Mouse (Mus musculus) lung, postnatal 0 days (tissue): ENCODE data around the gene Nav1. TPM values are rescaled to one million over a fixed set of nuclear protein-coding genes. Genes with fewer than 3 reads are reported as not detected.

Source experiments
- ATAC-seq: fragments of 200-750 bp; cut with Nextera tagmentation; 2 replicates; pipeline ENCODE4 v1.8.0; 2017; ENCODE audit warnings: moderate library complexity
- DNase-seq: peaks from one replicate; pipeline ENCODE4 v3.0.0-alpha.2; 2016; ENCODE audit warnings: low spot score
- H3K27ac ChIP-seq: fragments of 300-500 bp; sonication (generic); 2 replicates; pipeline ENCODE4 v1.5.1; 2014; ENCODE audit warnings: antibody characterized with exemption, mild to moderate bottlenecking, low read length, mixed read lengths
- H3K27me3 ChIP-seq: fragments of 300-500 bp; sonication (generic); replicated peaks from 2 replicates; pipeline ENCODE4 v1.6.1; 2014; ENCODE audit warnings: low read length, mixed read lengths; ENCODE audit not compliant: insufficient read depth
- H3K36me3 ChIP-seq: fragments of 300-500 bp; sonication (generic); 2 replicates; pipeline ENCODE4 v1.6.1; 2014; ENCODE audit warnings: low read length, mixed read lengths; ENCODE audit not compliant: insufficient read depth
- H3K4me1 ChIP-seq: fragments of 300-500 bp; sonication (generic); 2 replicates; pipeline ENCODE4 v1.6.1; 2014; ENCODE audit warnings: antibody characterized with exemption, low read depth, low read length, mixed read lengths; ENCODE audit not compliant: insufficient read depth
- H3K4me2 ChIP-seq: fragments of 300-500 bp; sonication (generic); replicated peaks from 2 replicates; pipeline ENCODE4 v1.6.1; 2014; ENCODE audit warnings: low read depth, mild to moderate bottlenecking, low read length, moderate library complexity, mixed read lengths
- H3K4me3 ChIP-seq: fragments of 300-500 bp; sonication (generic); 2 replicates; pipeline ENCODE4 v1.5.1; 2014; ENCODE audit warnings: low read depth, low read length
- H3K9ac ChIP-seq: fragments of 300-500 bp; sonication (generic); replicated peaks from 2 replicates; pipeline ENCODE4 v1.6.1; 2014; ENCODE audit warnings: low read depth, mild to moderate bottlenecking
- H3K9me3 ChIP-seq: fragments of 300-500 bp; sonication (generic); 2 replicates; pipeline ENCODE4 v1.6.1; 2016; ENCODE audit warnings: low read length, mixed read lengths
- CTCF ChIP-seq: IDR thresholded peaks from 2 replicates; pipeline ENCODE4 v1.5.1; 2016; ENCODE audit warnings: antibody characterized with exemption, mild to moderate bottlenecking
- EP300 ChIP-seq: IDR thresholded peaks from 2 replicates; pipeline ENCODE4 v1.6.1; 2016; ENCODE audit warnings: antibody characterized with exemption, mild to moderate bottlenecking, control low read depth
- WGBS: fragments of 180-500 bp; shearing (Covaris S2); extraction: QIAGEN DNeasy Blood & Tissue Kit; methylation state at CpG from one replicate; pipeline ENCODE4 v1.1.7; 2014; 5-methylcytosine and 5-hydroxymethylcytosine counted together
- polyA plus RNA-seq: library from polyadenylated mRNA; unstranded; fragments of >200 nt; fragmentation: Nextera tagmentation; extraction: Ambion mirVana; gene quantifications from 2 replicates; pipeline ENCODE4 v1.2.1, GENCODE M21; 2015

The Nav1 gene
- polyA plus RNA-seq, 1 experiment from 2014 or later, result 5.7 TPM

DNA sequence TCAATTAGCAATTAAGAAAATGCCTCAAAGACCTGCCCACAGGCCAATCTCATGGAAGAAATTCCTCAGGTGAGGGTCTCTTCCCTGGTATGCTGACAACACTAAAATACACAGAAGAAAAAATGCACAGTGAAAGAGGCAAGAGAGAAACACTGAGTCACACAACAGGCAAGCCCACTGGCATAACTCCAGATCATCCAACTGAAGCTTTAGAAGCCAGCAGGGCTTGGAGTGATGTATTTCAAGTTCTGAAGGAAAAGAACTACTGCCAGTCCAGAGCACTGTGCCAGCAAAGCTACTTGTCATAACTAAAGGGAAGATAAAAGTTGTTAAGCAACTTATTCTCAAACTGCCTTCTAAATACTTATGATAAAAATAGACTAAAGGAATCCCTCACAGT is 193.1 kb downstream of the Nav1 start:
- DNase-seq (peak; percentile 60), ATAC-seq (peak; percentile 22; the same call in 1 of the 2 replicates)
- no peaks in the 10 kb centered on the region for H3K9me3 ChIP-seq
- peaks cover 6% of the 10 kb centered on the region; the same call in 1 of the 2 replicates for H3K4me1 ChIP-seq
- TF ChIP-seq EP300, result no peak
- TF ChIP-seq CTCF, result no peak
- H3K9ac ChIP-seq, result no peak overlapping the region
- no peak overlapping the region for H3K4me3 ChIP-seq
- peaks cover 26% of the 10 kb centered on the region; the same call in 1 of the 2 replicates for H3K36me3 ChIP-seq
- H3K4me2 ChIP-seq, result no peak overlapping the region
- H3K27me3 ChIP-seq, result no peaks in the 10 kb centered on the region
- no peak overlapping the region for H3K27ac ChIP-seq

DNA sequence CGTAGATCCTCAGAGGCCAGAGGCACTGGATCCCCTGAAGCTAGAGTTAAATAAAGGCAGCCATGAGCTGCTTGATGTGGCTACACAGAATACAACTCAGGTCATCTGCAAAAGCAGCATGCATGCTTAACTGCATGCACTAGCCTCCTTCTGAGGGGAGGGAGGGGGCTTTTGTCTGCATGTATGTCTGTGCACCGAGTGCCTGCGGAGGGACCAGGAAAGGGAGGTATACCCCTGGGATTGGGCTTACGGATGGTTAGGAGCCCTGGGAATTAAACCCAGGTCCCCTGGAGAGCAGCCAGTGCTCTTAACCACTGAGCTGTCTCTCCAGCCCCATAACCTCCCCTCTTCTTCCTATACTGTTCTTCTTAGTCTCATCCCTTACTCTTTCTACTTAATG is 195.0 kb downstream of the Nav1 start:
- Histone ChIP-seq H3K9me3 (no peaks in the 10 kb centered on the region), H3K36me3 (peaks cover 17% of the 10 kb centered on the region; the same call in 1 of the 2 replicates)

DNA sequence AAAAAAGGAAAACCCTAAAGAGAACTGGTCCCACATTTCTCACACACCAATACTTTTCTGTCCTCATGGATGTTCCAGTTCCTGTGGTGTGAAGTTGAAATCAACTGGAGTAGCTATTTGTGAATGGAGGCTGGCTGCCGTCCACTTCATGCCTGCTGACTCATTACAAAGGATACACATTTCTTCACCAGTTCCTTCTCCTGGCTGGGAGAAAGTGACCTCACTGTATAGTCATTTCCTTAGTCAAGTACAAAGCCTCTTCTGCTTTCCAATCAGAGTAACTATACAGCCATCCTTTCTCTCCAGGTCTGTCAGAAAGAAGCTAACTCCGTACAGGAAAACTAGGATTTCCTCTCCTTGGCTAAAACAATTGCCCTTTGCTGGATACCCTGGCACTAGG is 196.1 kb downstream of the Nav1 start:
- peak; percentile 95 for DNase-seq
- 17% methylated on average over 2 of the region's 2 CpGs for WGBS
- H3K9ac ChIP-seq, result no peak overlapping the region

More for the DNA sequence above, 195.0 kb downstream of the Nav1 start:
- no peak overlapping the region for H3K27ac ChIP-seq
- H3K4me1 ChIP-seq, result peaks cover 6% of the 10 kb centered on the region; the same call in 1 of the 2 replicates
- DNase-seq (no peak), ATAC-seq (no peak)
- TF ChIP-seq CTCF (no peak), EP300 (no peak)
- no peak overlapping the region for H3K4me2 ChIP-seq
- 73% methylated on average over 4 of the region's 4 CpGs for WGBS
- H3K4me3 ChIP-seq, result no peak overlapping the region
- H3K9ac ChIP-seq, result no peak overlapping the region
- H3K27me3 ChIP-seq, result no peaks in the 10 kb centered on the region

DNA sequence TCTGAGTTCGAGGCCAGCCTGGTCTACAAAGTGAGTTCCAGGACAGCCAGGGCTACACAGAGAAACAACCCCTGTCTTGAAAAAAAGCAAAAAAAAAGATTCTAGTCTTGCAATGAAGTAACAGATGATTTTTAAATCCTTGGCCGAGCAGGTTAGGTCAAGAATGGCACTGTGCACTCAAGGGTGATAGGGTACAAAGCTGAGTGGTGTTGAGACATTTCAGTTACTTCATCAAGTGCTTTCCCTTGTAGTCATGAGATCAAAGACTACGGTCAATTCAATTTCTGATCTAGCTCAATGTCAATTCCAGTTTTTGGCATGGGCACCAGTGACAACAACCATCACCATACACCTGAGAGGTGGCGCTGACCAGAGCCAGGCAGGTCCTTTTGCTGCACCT is 198.1 kb downstream of the Nav1 start:
- H3K27me3 ChIP-seq, result no peaks in the 10 kb centered on the region
- H3K9me3 ChIP-seq, result no peaks in the 10 kb centered on the region
- no peak overlapping the region for H3K27ac ChIP-seq
- H3K4me2 ChIP-seq, result no peak overlapping the region
- no peak for DNase-seq
- no peak overlapping the region for H3K4me3 ChIP-seq
- H3K36me3 ChIP-seq, result peaks cover 19% of the 10 kb centered on the region; the same call in 1 of the 2 replicates
- H3K9ac ChIP-seq, result no peak overlapping the region
- TF ChIP-seq EP300, result no peak
- no peak for TF ChIP-seq CTCF
- WGBS, result 93% methylated on average over 4 of the region's 4 CpGs
- ATAC-seq, result no peak
- H3K4me1 ChIP-seq, result peaks cover 6% of the 10 kb centered on the region; the same call in 1 of the 2 replicates

More for the DNA sequence above, 196.1 kb downstream of the Nav1 start:
- ATAC-seq, result peak; percentile 98
- Histone ChIP-seq H3K4me1 (peaks cover 6% of the 10 kb centered on the region; the same call in 1 of the 2 replicates), H3K9me3 (no peaks in the 10 kb centered on the region), H3K27ac (peak overlapping the region; percentile 62), H3K36me3 (peaks cover 14% of the 10 kb centered on the region; the same call in 1 of the 2 replicates), H3K27me3 (no peaks in the 10 kb centered on the region), H3K4me2 (no peak overlapping the region), H3K4me3 (no peak overlapping the region)
- no peak for TF ChIP-seq CTCF
- peak; percentile 84 for TF ChIP-seq EP300

DNA sequence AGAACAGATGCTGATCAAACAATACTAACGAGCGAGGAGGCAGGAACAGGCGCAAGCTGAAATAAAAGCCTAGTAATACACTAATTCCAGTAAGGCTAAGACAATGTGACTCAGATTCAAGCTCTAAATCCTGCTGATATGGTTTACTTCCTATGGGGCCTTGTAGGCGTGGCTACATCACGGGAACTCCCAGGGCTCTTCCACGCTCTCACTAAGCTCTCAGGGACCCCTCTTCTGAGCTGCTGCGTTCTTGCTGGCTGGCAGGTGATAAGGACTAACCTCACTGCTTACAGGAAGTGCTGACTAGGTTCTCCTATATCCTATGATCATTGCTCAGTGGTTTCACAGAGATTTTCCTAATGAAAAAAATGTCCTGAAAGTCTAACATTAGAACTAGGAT is 201.7 kb downstream of the Nav1 start:
- Histone ChIP-seq H3K36me3 (peaks cover 28% of the 10 kb centered on the region; the same call in 1 of the 2 replicates), H3K27me3 (no peaks in the 10 kb centered on the region), H3K9me3 (no peaks in the 10 kb centered on the region), H3K9ac (no peak overlapping the region), H3K4me1 (no peaks in the 10 kb centered on the region), H3K27ac (no peak overlapping the region), H3K4me2 (no peak overlapping the region), H3K4me3 (no peak overlapping the region)
- DNase-seq (no peak), ATAC-seq (no peak)
- no peak for TF ChIP-seq CTCF
- 76% methylated on average over 7 of the region's 7 CpGs for WGBS

DNA sequence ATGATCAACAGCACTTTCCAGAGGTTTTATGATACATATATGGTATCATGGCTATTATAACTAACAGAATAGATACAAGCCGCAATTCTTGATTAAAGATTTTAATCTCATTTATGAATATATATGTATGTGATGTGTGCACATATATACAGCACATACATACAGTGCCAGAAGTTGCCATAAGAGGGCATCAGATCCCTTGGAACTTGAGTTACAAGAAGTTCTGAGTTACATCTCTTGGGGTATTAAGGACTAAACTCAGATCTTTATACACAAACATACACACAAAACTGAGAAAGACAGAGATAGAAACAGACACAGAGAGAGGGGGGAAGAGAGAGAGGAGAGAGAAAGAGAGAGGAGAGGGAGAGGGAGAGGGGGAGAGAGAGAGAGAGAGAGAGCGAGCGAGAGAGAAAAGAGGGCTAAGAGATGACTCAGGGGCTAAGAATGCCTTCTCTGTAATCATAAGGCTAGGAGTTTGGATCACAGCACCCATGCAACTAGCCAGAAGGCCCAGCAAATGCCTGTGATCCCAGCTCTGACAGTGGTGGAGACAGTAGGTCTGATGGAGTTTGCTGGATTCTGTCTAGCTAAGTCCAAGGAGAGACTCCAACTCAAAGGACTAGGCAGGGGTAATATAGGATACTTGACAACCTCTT is 205.5 kb downstream of the Nav1 start:
- ATAC-seq, result no peak
- H3K27ac ChIP-seq, result no peak overlapping the region
- 93% methylated on average over 3 of the region's 3 CpGs for WGBS

More for the DNA sequence above, 205.5 kb downstream of the Nav1 start:
- H3K36me3 ChIP-seq, result peaks cover 33% of the 10 kb centered on the region; the same call in 1 of the 2 replicates
- H3K27me3 ChIP-seq, result no peaks in the 10 kb centered on the region
- H3K9me3 ChIP-seq, result no peaks in the 10 kb centered on the region
- no peak for TF ChIP-seq EP300
- peak; percentile 44 for TF ChIP-seq CTCF
- H3K9ac ChIP-seq, result no peak overlapping the region
- H3K4me3 ChIP-seq, result no peak overlapping the region
- peak; percentile 21 for DNase-seq
- H3K4me1 ChIP-seq, result no peaks in the 10 kb centered on the region
- no peak overlapping the region for H3K4me2 ChIP-seq
